Mouse (Mus musculus) heart, embryonic 11.5 days (tissue): ENCODE measurements around the gene Htra2. TPM values are rescaled to one million over a fixed set of nuclear protein-coding genes. Genes with fewer than 3 reads are reported as not detected.

Experiments
- ATAC-seq: fragments of 200-750 bp; cut with Nextera tagmentation; replicated peaks from 2 replicates; pipeline ENCODE4 v1.8.0; 2017; ENCODE audit warnings: moderate library complexity; ENCODE audit not compliant: insufficient number of reproducible peaks, low FRiP score, low TSS enrichment
- H3K27ac ChIP-seq: fragments of 300-500 bp; sonication (generic); 2 replicates; pipeline ENCODE4 v1.5.1; 2014; ENCODE audit warnings: mild to moderate bottlenecking, low read depth, low read length
- H3K27me3 ChIP-seq: fragments of 300-500 bp; sonication (generic); 2 replicates; pipeline ENCODE4 v1.6.1; 2014; ENCODE audit warnings: mild to moderate bottlenecking, low read length, mixed read lengths; ENCODE audit not compliant: control insufficient read depth, insufficient read depth
- H3K36me3 ChIP-seq: fragments of 300-500 bp; sonication (generic); 2 replicates; pipeline ENCODE4 v1.6.1; 2014; ENCODE audit warnings: mild to moderate bottlenecking, low read length, moderate library complexity, mixed read lengths; ENCODE audit not compliant: control insufficient read depth, insufficient read depth
- H3K4me1 ChIP-seq: fragments of 300-500 bp; sonication (generic); 2 replicates; pipeline ENCODE4 v1.6.1; 2014; ENCODE audit warnings: low read length; ENCODE audit not compliant: control insufficient read depth, insufficient read depth
- H3K4me2 ChIP-seq: fragments of 300-500 bp; sonication (generic); 2 replicates; pipeline ENCODE4 v1.6.1; 2014; ENCODE audit warnings: mild to moderate bottlenecking, moderate library complexity
- H3K4me3 ChIP-seq: fragments of 300-500 bp; sonication (generic); 2 replicates; pipeline ENCODE4 v1.5.1; 2014; ENCODE audit warnings: low read depth, low read length
- H3K9ac ChIP-seq: fragments of 300-500 bp; sonication (generic); 2 replicates; pipeline ENCODE4 v1.6.1; 2014; ENCODE audit warnings: mild to moderate bottlenecking, low read depth, low read length, moderate library complexity
- H3K9me3 ChIP-seq: fragments of 300-500 bp; sonication (generic); replicated peaks from 2 replicates; pipeline ENCODE4 v1.6.1; 2016; ENCODE audit warnings: low read length; ENCODE audit not compliant: control insufficient read depth
- WGBS: fragments of 180-500 bp; shearing (Covaris S2); extraction: QIAGEN DNeasy Blood & Tissue Kit; methylation state at CpG from one replicate; pipeline ENCODE4 v1.1.7; 2014; ENCODE audit not compliant: insufficient replicate concordance; 5-methylcytosine and 5-hydroxymethylcytosine counted together
- polyA plus RNA-seq: library from polyadenylated mRNA; unstranded; fragments of >200 nt; fragmentation: Nextera tagmentation; extraction: Ambion mirVana; gene quantifications from 2 replicates; pipeline ENCODE4 v1.2.1, GENCODE M21; 2014

Gene Htra2
- polyA plus RNA-seq, 1 experiment from 2014 or later = 43.3 TPM

- ATAC-seq = no peak
- H3K9me3 ChIP-seq = no peaks in the 10 kb centered on the region
- WGBS = 68% methylated on average over 7 of the region's 7 CpGs
- H3K4me1 ChIP-seq = peaks cover 24% of the 10 kb centered on the region
- no peak overlapping the region for H3K27ac ChIP-seq
- H3K4me2 ChIP-seq = no peak overlapping the region
- no peak overlapping the region for H3K9ac ChIP-seq
- H3K27me3 ChIP-seq = peaks cover 48% of the 10 kb centered on the region
- no peak overlapping the region for H3K4me3 ChIP-seq
- H3K36me3 ChIP-seq = no peaks in the 10 kb centered on the region
These were observed 24.0 kb downstream of the Htra2 start for GRCm38 (mm10) chr6:83031111-83031510.

GRCm38 (mm10) chr6:83029777-83030176 is 25.3 kb downstream of the Htra2 start:
- H3K4me1 ChIP-seq = peaks cover 18% of the 10 kb centered on the region
- no peak overlapping the region for H3K4me3 ChIP-seq
- 33% methylated on average over 10 of the region's 10 CpGs for WGBS
- no peaks in the 10 kb centered on the region for H3K9me3 ChIP-seq
- H3K27ac ChIP-seq = no peak overlapping the region
- H3K36me3 ChIP-seq = no peaks in the 10 kb centered on the region
- H3K27me3 ChIP-seq = peaks cover 42% of the 10 kb centered on the region
- no peak for ATAC-seq
- no peak overlapping the region for H3K9ac ChIP-seq
- no peak overlapping the region for H3K4me2 ChIP-seq

DNA sequence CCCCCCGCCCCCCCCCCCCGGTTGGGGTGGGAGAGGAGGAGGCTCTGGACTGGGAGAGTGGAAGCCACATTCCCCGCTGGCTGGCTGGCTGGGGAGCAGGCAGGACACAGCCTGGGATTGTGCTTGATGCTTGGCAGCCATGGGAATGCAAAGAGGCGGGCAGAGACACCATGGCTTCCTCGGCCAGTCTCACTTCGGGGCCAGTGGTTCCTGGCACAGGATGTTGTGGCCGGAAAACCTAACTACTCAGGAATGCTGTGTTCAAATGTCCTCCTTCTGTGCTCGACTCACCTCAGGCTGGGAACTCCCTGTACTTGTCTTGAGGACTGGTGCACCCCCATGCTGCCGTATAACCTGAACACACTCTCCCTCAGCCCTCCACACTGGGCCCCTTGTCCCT is 27.4 kb downstream of the Htra2 start:
- H3K4me1 ChIP-seq = peaks cover 12% of the 10 kb centered on the region; the same call in 1 of the 2 replicates

GRCm38 (mm10) chr6:83027293-83027692 is 27.8 kb downstream of the Htra2 start:
- H3K4me2 ChIP-seq = no peak overlapping the region

More for the DNA sequence above, 27.4 kb downstream of the Htra2 start:
- Histone ChIP-seq H3K4me2 (no peak overlapping the region), H3K27ac (no peak overlapping the region), H3K27me3 (peaks cover 38% of the 10 kb centered on the region), H3K4me3 (no peak overlapping the region), H3K36me3 (no peaks in the 10 kb centered on the region), H3K9me3 (no peaks in the 10 kb centered on the region), H3K9ac (peak overlapping the region; percentile 1; the same call in 1 of the 2 replicates)
- no peak for ATAC-seq
- 30% methylated on average over 7 of the region's 9 CpGs for WGBS

GRCm38 (mm10) chr6:83025221-83025620 is 29.9 kb downstream of the Htra2 start:
- Histone ChIP-seq H3K9ac (no peak overlapping the region), H3K9me3 (no peaks in the 10 kb centered on the region), H3K4me3 (no peak overlapping the region), H3K27ac (no peak overlapping the region), H3K27me3 (peaks cover 19% of the 10 kb centered on the region), H3K4me1 (peaks cover 6% of the 10 kb centered on the region; the same call in 1 of the 2 replicates), H3K4me2 (no peak overlapping the region), H3K36me3 (no peaks in the 10 kb centered on the region)
- no peak for ATAC-seq
- 100% methylated on average over 4 of the region's 4 CpGs for WGBS

More at GRCm38 (mm10) chr6:83027293-83027692, 27.8 kb downstream of the Htra2 start:
- Histone ChIP-seq H3K4me3 (no peak overlapping the region), H3K36me3 (no peaks in the 10 kb centered on the region), H3K4me1 (peaks cover 9% of the 10 kb centered on the region; the same call in 1 of the 2 replicates), H3K27ac (no peak overlapping the region), H3K9ac (no peak overlapping the region), H3K27me3 (peaks cover 38% of the 10 kb centered on the region), H3K9me3 (no peaks in the 10 kb centered on the region)
- ATAC-seq = no peak
- WGBS = 68% methylated on average over 8 of the region's 8 CpGs

GRCm38 (mm10) chr6:83024421-83024820 is 30.7 kb downstream of the Htra2 start:
- H3K9me3 ChIP-seq = no peaks in the 10 kb centered on the region
- 61% methylated on average over 4 of the region's 4 CpGs for WGBS
- no peak for ATAC-seq

DNA sequence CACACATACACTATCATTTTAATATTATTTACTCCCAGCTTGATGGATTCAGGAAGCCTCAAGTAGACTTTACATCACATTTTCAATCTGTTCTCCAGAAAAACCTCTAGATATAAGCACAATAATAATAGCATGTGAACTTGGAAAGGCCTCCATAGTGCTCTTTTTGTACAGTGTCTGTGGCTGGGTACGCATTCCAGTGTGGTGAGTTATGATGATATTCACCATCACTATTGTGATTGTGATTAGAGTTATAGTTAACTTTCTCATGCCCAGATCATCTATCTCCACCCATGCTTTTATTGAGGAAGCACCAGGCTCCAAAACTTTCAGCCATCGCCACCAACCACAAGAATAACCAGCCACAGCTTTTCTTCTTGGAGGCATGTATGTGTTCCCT is 31.3 kb downstream of the Htra2 start:
- no peaks in the 10 kb centered on the region for H3K36me3 ChIP-seq
- no peak overlapping the region for H3K27ac ChIP-seq
- no peak overlapping the region for H3K4me3 ChIP-seq
- peaks cover 10% of the 10 kb centered on the region for H3K27me3 ChIP-seq
- H3K9ac ChIP-seq = no peak overlapping the region
- 87% methylated on average over 2 of the region's 2 CpGs for WGBS
- no peak overlapping the region for H3K4me2 ChIP-seq
- ATAC-seq = no peak
- H3K9me3 ChIP-seq = no peaks in the 10 kb centered on the region
- peaks cover 6% of the 10 kb centered on the region; the same call in 1 of the 2 replicates for H3K4me1 ChIP-seq

More at GRCm38 (mm10) chr6:83024421-83024820, 30.7 kb downstream of the Htra2 start:
- Histone ChIP-seq H3K9ac (no peak overlapping the region), H3K27me3 (peaks cover 16% of the 10 kb centered on the region), H3K4me1 (peaks cover 6% of the 10 kb centered on the region; the same call in 1 of the 2 replicates), H3K36me3 (no peaks in the 10 kb centered on the region), H3K27ac (no peak overlapping the region), H3K4me2 (no peak overlapping the region), H3K4me3 (no peak overlapping the region)

GRCm38 (mm10) chr6:83023008-83023407 is 32.1 kb downstream of the Htra2 start:
- H3K4me2 ChIP-seq = no peak overlapping the region
- no peaks in the 10 kb centered on the region for H3K9me3 ChIP-seq
- H3K36me3 ChIP-seq = no peaks in the 10 kb centered on the region
- H3K9ac ChIP-seq = no peak overlapping the region
- peaks cover 6% of the 10 kb centered on the region; the same call in 1 of the 2 replicates for H3K4me1 ChIP-seq
- H3K4me3 ChIP-seq = no peak overlapping the region
- WGBS = 80% methylated on average over 9 of the region's 9 CpGs
- no peak for ATAC-seq
- H3K27me3 ChIP-seq = peaks cover 4% of the 10 kb centered on the region; the same call in 1 of the 2 replicates
- no peak overlapping the region for H3K27ac ChIP-seq
